Mouse (Mus musculus): ENCODE measurements around the gene Ank. TPM values are rescaled to one million over a fixed set of nuclear protein-coding genes. Genes with fewer than 3 reads are reported as not detected.

Gene Ank
- total RNA-seq, 2 experiments from 2014 or later = 109 TPM

DNA sequence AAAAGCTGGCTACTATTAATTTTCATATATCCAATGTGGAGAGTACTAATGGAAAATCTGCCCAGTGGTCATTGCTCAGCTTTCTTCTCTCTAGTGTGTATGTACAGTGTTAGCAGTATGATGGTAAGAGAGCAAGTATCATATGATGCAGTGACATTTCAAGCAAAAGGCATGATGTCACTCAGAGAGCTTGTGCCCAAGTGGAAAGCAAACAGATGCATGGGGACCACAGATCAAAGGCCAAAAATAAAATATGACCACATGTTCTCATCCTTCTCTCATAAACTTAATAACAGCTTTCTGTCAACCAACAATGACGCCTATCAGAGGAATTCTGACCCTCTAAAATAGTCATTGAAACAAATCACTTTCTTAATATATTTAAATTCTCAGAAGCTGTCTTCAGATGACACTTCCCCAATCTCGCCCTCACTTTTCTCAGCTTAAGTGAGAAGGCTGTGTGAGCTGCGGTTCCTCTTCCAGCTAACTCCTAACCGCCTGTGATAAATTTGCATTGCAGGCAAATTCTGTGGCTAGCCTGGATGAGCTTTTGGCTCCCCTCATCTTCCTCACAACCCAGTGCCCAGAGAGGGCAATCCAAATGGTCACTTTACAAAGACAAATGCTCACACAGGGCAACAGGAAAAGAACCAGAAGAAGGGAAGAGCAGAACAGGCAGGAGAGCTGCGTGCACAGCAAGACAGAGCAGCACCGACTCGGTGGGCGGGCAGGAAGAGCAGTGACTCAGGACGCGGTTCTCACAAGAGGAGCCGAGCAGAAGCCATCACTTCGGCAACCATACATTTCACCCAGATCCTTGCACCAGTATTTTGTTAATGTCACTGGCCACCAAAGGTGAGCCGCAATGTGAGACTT is 158.8 kb downstream of the Ank start:
- no peak for DNase-seq
- intact Hi-C loops (cut with DNase I) = no loop called here

DNA sequence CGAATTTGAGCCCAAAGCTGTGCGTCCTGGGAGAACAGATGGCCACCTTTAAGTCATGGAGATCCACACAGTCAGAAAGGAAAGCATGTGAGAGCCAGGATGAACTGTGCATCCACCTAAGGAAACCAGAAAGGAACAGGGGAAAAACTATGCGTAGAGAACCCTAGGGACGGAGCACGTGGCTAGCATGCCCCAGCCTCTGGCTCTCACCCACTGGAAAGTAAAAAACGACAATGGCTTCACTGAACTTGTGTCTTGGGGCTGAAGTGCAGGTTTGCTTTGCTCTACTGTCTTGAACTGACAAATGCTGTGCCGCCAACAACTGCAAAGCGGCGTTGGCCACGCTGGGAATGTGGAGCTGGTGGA is 159.4 kb downstream of the Ank start:
- intact Hi-C loops (cut with DNase I) = no loop called here
- DNase-seq = no peak

DNA sequence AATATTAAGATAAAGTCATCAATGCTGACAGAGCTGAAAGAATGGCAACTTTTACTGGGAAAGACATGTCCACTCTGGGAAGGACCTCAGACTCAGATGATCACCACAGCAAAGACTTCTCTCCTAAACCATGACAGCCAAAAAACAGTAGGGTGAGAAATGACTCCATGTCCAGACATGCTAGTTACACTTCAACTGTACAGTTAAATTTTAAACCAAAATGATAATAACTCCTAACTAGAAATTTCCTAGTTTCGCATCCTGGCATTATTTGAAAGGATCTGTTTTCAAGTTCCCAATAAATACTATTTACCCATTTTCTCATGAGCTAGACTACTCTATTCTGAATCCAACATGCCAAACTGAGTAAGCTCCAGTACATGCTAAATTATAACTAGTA is 159.8 kb downstream of the Ank start:
- no peak for DNase-seq
- intact Hi-C loops (cut with DNase I) = no loop called here

DNA sequence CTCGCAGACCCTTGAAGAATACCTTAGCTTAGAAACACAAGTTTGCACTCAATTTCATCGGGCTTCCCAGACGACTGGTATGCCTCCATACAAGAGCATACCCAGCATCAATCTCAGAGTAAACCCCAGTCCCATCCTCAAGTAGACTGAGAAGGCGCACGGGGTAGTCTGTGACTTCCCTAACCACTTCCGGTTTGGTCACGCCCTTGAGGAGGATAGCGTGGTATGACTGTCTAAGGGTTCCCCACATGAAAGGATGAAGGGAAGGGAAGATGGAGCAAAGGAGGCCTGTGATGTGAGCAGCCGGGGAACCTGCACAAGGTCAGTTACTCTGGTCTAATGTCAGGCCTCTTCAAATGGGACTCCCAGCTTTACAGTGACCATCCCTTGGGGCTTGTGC is 161.3 kb downstream of the Ank start:
- intact Hi-C loops (cut with DNase I) = no loop called here

DNA sequence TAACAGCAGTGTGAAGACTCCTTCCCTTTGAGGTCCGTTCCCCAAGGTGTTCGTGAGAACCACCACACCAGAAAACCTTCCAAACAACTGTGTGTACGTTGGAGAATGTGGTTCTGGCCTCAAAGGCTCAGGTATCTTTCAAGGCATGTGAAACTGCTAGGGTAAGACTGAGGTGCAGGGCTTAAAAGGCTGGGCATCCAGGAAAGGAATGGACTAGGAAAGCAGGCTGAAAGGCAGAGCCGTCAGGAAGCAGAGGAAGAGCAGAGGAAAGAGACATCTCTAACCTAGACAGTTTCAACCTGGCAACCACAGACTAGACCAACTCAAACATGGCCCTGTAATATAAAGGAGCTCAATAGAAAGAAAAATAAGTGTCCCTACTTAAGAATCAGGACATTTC is 162.6 kb downstream of the Ank start:
- intact Hi-C loops (cut with DNase I) = no loop called here
- no peak for DNase-seq

More for the DNA sequence above, 161.3 kb downstream of the Ank start:
- no peak for DNase-seq

DNA sequence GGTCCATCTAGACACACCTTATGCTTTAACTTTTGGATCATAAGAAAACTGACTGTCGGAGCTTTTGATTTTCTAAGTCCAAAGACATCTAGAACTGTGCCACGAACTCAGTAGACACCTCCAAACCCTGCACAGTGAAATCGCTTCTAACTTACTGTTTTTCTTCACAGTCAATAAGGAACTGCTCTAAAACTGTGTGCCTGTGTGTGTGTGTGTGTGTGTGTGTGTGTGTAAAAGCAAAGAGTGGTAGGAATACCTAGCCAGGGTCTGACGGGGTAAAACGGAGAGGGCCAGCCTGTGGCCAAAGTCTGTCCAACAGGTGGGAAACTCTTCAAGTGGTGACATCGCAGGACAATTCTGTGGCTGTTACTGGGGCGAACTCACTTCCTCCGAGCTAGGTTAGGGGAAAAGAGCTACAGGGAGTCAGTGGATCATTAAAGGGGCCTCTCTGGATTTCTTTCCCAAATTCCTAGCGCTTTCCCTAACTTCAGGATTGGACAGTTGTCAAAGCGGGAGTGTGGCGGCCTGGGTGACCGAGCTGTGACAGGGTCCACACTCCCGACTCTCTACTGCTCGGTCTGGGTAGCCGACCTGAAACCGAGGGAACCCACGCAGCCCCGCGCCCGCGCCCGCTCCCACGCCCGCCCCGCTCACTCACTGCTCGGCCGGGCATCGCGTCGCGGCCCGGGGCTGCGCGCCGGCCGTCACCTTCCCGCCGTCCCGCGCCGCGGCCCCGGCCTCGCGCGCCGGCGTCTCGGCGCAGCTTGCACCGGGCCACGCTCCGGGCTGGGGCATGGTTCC is 163.5 kb downstream of the Ank start:
- DNase-seq = no peak
- intact Hi-C loops (cut with DNase I) = no loop called here

DNA sequence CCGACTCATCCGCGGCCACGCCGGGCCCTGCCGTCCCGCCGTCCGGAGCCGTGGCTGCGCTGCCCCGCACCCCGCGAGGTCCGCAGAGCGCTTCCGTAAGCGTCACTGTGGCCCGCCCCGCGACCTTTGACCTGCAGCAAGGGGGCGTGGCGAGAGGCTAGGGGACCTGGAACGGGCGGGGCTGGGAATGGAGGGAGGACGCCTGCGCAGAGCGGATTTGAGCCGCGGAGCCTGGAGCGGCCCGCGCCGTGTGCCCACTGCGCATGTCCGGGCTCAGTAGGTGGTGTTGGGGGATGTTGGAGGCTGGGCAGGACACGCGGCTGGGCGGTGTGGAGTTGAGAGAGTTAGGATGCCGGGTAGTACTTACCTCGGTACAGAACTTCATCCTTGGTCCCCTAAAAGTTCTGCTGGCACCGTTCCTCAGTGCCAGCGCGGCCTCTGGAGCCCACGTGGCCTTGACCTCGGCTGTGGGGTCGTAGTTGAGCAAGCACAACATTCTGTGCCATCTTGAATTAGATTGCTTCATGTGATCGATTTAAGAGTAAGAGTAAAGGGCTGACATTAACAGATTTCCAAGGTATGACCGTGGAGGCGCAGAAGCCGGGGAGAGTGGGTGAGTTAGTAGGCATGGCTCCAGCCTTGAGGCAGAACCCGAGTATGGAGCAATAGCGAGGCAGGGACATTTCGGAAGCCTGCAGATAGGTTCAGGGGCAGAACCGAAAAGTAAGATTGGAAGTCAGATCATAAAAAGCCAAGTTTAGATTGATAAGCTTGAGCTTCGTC is 164.3 kb downstream of the Ank start, which contains the start of gene Otulin:
Otulin (minus strand) TSS at position 93 of the 783 bp plus-strand sequence.
- DNase-seq = peak; percentile 99
- intact Hi-C loops (cut with DNase I) = no loop called here

DNA sequence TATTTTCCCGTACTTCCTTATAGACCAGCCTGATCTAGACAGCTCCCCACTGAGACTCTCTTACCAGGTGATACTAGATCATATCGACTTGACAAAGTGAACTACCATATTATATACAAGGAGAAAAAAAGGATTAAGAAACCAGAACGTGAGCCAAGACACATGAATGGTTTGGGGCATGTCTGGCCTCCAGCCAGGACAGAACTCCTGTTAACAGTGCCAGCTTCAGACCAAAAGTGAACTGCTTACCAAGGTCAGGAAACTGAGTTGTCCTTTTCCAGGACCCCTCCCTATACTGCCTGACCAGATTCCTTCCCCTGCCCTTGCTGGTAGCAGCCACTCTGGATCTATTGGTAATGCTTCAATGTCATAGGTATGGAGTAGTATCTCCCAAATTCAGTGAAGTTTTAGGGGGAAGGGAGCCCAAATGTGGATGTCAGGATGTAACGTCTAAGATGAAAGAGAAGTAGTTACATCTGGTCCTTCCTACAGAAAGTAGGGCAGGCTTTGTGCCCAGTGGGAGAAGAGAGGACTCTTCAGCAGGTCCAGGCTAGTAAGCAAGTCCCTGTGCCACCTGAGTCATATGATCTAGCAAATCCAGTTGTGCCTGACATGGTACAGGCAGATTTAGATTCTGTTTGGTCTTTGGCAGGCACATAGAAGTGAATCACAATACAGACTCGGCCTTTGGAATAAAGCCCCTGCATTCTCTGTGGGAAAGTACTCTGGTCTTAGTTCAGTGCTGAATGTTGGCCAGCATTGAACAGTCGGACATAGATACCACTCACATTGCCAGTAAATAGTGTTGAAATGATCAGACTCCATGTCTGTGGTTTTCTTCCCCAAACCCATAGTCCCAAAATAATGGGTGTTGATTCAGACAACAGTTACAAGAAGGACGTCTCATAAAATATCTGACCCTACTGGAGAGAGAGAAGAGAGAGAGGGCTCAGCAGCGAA is 167.7 kb downstream of the Ank start:
- intact Hi-C loops (cut with DNase I) = no loop called here
- peak; percentile 10 for DNase-seq

DNA sequence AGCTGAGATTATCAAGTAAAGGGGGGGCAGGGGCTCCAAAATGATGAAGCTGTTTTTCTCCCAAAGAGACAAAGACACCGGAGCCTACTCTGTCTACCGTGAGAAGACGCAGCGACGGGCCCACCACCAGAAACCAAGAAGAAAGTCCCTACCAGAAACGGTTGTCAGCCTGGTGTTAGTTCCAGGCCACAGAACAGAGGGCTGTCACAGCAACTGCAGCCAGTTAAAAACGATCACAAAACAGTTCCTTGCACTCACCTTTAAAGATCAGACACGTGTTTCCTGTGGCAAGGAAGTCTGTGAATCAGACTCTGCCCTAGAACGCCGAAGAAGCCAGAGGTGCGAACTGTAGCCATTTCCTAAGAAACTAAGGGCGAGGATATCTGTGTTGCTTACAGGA is 174.7 kb downstream of the Ank start:
- intact Hi-C loops (cut with DNase I) = loop anchor here (10.0 kb wide), 1 partner anchor 184 kb away; no protein-coding TSS in a partner anchor
- DNase-seq = no peak

DNA sequence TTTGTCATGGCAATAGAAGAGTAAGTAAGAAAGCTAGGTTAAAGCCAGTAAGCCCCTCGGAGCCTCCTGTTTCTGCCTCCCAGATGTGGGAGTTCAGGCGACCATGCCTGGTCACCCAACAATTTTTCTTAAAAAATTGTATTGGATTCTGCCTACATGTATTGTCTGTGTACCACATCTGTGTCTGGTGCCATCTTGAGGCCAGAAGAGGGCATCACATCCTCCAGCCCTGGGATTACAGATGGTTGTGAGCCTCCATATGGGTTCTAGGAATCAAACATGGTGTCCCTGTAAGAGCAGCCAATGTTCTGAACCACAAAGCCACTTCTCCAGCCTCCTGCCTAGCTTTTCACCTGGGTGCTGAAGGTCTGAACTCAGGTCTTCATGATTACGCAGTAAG is 176.4 kb downstream of the Ank start:
- intact Hi-C loops (cut with DNase I) = loop anchor here (10.0 kb wide), 1 partner anchor 182 kb away; no protein-coding TSS in a partner anchor
- peak; percentile 19 for DNase-seq

Small RNA genes lying within 50 kb of the gene (microRNA-seq; reads per million reads assigned to microRNA genes)
- gene Mir7117 = 6.3 reads per million, percentile 16 among the genes with 10 or more reads in this experiment

Other genes with a start within 250 kb of the Ank start
- gene Otulin, start 164.0 kb downstream of the Ank start, total RNA-seq (2021) = 10 to 100 TPM; 25.4 to 27.0 TPM
- gene Otulinl, start 214.9 kb downstream of the Ank start, total RNA-seq (2021) = 10 to 100 TPM; 13.3 to 16.0 TPM

Data from left cerebral cortex, postnatal 4 days (tissue).